Mouse (Mus musculus) splenic B cell, adult 2 months (primary cell): ENCODE data around the gene Gpn3.

ENCODE experiments used
- DNase-seq: peaks from one replicate; pipeline ENCODE4 v3.0.0-alpha.2; 2011; ENCODE audit warnings: low read depth, low spot score
- H3K27me3 ChIP-seq: 2 replicates; pipeline ENCODE4 v1.6.1; 2012; ENCODE audit warnings: mild to moderate bottlenecking, low read length, moderate library complexity, mixed read lengths; ENCODE audit not compliant: control insufficient read depth, poor library complexity, insufficient read depth, severe bottlenecking
- H3K36me3 ChIP-seq: 2 replicates; pipeline ENCODE4 v1.6.1; 2012; ENCODE audit warnings: mild to moderate bottlenecking, low read length, moderate library complexity, mixed read lengths; ENCODE audit not compliant: control insufficient read depth, poor library complexity, insufficient read depth, severe bottlenecking

The Gpn3 gene

DNA sequence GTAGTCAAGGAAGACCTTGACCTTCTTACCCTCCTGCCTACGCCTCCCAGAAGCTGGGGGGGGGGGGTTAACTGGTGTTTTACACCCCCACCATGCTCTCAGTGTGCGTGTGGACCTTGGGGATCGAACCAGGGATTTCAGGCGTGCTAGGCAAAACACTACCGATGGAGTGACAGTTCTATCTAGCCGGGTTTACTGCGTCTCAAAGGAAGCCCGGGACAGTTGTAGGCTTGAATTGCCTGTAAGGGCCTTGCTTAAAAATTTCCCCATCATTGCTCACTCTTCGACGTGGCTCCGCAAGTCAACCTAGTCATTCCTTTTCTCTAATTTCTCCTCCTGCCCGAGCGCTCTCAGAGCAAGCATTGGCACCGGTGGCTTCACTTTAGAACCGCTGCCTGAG is 51.4 kb downstream of the Gpn3 start:
- DNase-seq = no peak
- Histone ChIP-seq H3K27me3 (no peaks in the 10 kb centered on the region), H3K36me3 (no peaks in the 10 kb centered on the region)

DNA sequence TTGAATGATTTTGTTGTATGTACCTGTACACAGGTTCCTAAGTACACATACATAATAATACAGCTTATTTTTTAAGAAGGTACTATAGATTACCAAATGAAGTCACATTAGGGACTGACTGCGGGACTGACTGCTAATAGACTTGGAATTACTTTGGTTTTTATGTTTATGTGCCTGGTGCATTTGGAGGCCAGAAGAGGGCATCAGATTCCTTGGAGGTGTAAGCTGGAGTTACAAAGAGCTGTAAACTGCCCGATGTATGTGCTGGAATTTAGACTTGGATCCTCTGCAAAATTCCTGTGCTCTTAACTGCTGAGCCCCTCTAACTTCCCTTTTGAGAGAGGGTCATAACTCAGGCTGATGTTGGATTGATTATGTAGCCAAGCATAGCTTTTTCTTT is 53.9 kb downstream of the Gpn3 start:
- Histone ChIP-seq H3K27me3 (no peaks in the 10 kb centered on the region), H3K36me3 (peaks cover 3% of the 10 kb centered on the region; the same call in 1 of the 2 replicates)
- no peak for DNase-seq

DNA sequence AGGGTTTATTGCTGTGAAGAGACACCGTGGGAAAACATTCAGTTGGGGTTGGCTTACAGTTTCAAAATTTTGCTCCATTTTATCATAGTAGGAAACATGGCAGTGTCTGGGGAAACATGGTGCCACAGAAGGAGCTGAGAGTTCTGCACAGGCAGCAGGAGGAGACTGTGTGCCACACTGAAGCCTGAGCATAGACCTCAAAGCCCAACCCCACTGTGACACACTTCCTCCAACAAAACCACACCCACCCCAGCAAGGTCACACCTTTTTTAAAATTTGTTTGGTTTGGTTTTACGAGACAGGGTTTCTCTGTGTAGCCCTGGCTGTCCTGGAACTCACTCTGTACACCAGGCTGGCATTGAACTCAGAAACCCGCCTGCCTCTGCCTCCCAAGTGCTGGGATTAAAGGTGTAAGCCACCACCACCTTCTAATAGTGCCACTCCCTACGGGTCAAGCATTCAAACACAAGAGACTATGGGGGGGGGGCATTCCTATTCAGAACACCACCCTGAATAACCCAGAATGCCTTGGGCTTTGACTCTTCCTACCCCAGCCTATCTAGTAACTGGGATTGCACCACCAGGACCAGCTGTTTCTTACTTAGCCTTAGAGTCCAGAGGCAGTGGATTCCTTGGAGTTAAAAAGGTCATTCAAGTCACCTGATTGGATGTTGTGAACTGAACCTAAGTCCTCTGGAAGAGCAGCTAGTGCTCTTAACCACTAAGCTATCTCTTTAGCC is 58.5 kb downstream of the Gpn3 start:
- Histone ChIP-seq H3K36me3 (peaks cover 8% of the 10 kb centered on the region), H3K27me3 (no peaks in the 10 kb centered on the region)
- DNase-seq = peak; percentile 16

DNA sequence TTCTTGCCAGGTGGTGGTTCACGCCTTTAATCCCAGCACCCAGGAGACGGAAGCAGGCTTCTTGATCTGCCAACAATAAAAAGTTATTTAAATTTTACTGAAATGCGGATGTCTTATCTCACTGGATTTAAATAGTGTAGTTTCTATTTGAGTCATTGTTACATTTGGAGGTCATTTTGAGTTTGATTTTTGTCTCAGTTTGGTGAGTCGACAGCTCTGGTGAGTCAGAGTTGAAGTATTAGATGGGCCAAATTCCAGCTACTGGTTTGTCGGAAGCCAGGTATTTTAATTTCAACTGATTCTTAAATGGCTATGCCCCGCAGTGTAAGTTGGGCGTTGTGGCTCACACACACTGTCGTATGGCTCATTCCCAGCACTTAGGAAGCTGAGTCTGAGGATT is 59.5 kb downstream of the Gpn3 start:
- Histone ChIP-seq H3K27me3 (no peaks in the 10 kb centered on the region), H3K36me3 (peaks cover 11% of the 10 kb centered on the region)
- no peak for DNase-seq
